Mouse (Mus musculus) megakaryocyte, embryonic 14.5 days (primary cell): ENCODE data around the gene Notch1. TPM values are rescaled to one million over a fixed set of nuclear protein-coding genes. Genes with fewer than 3 reads are reported as not detected.

Experiments
- H3K27me3 ChIP-seq: replicated peaks from 2 replicates; pipeline ENCODE3; 2012; ENCODE audit warnings: inconsistent platforms
- H3K36me3 ChIP-seq: replicated peaks from 2 replicates; pipeline ENCODE3; 2012; ENCODE audit warnings: low read length, inconsistent platforms, mixed read lengths
- H3K4me1 ChIP-seq: 2 replicates; pipeline ENCODE4 v1.6.1; 2012; ENCODE audit warnings: inconsistent platforms
- H3K4me3 ChIP-seq: replicated peaks from 2 replicates; pipeline ENCODE3; 2012; ENCODE audit warnings: moderate library complexity, mild to moderate bottlenecking, inconsistent platforms
- H3K9me3 ChIP-seq: 2 replicates; pipeline ENCODE4 v1.6.1; 2012; ENCODE audit warnings: inconsistent platforms
- FLI1 ChIP-seq: IDR thresholded peaks from 2 replicates; pipeline ENCODE4 v1.6.1; 2012; ENCODE audit warnings: low read length, inconsistent platforms, mixed read lengths
- GATA1 ChIP-seq: IDR thresholded peaks from 3 replicates; pipeline ENCODE4 v1.6.1; 2012; ENCODE audit warnings: mixed read lengths, low read length, inconsistent platforms, borderline replicate concordance
- polyA plus RNA-seq: library from polyadenylated mRNA; stranded (reverse); fragments of >175 nt; gene quantifications from 2 replicates; pipeline ENCODE4 v1.2.3, GENCODE M21; 2012; ENCODE audit warnings: low replicate concordance; ENCODE audit not compliant: insufficient read depth

The Notch1 gene
- polyA plus RNA-seq, 1 experiment = 4.2 TPM

- TF ChIP-seq FLI1 (no peak), GATA1 (no peak)
- H3K27me3 ChIP-seq = peaks cover 13% of the 10 kb centered on the region
- no peaks in the 10 kb centered on the region for H3K9me3 ChIP-seq
- no peak overlapping the region for H3K4me3 ChIP-seq
- H3K4me1 ChIP-seq = peaks cover 32% of the 10 kb centered on the region
- peaks cover 76% of the 10 kb centered on the region for H3K36me3 ChIP-seq
Observed at GRCm38 (mm10) chr2:26458402-26459124, 57.9 kb downstream of the Notch1 start.

- Histone ChIP-seq H3K27me3 (no peaks in the 10 kb centered on the region), H3K9me3 (no peaks in the 10 kb centered on the region), H3K36me3 (peaks cover 61% of the 10 kb centered on the region), H3K4me1 (peaks cover 60% of the 10 kb centered on the region), H3K4me3 (no peak overlapping the region)
- TF ChIP-seq GATA1 = no peak
- TF ChIP-seq FLI1 = no peak
Observed at GRCm38 (mm10) chr2:26449121-26450060, 67.1 kb downstream of the Notch1 start.

- H3K27me3 ChIP-seq = no peaks in the 10 kb centered on the region
- TF ChIP-seq GATA1 (no peak), FLI1 (no peak)
- H3K4me1 ChIP-seq = peaks cover 72% of the 10 kb centered on the region
- H3K4me3 ChIP-seq = peak overlapping the region; percentile 64
- H3K36me3 ChIP-seq = peaks cover 52% of the 10 kb centered on the region
- H3K9me3 ChIP-seq = no peaks in the 10 kb centered on the region
Observed at GRCm38 (mm10) chr2:26447451-26447850, 69.0 kb downstream of the Notch1 start.

- Histone ChIP-seq H3K4me3 (peak overlapping the region; percentile 100), H3K36me3 (peaks cover 53% of the 10 kb centered on the region), H3K27me3 (no peaks in the 10 kb centered on the region), H3K4me1 (peaks cover 68% of the 10 kb centered on the region), H3K9me3 (no peaks in the 10 kb centered on the region)
- no peak for TF ChIP-seq FLI1
- TF ChIP-seq GATA1 = no peak
Observed at GRCm38 (mm10) chr2:26446671-26447070, 69.8 kb downstream of the Notch1 start.

GRCm38 (mm10) chr2:26445666-26446445, 70.6 kb downstream of the Notch1 start:
- Histone ChIP-seq H3K36me3 (peaks cover 53% of the 10 kb centered on the region), H3K9me3 (no peaks in the 10 kb centered on the region), H3K4me3 (peak overlapping the region; percentile 100), H3K4me1 (peaks cover 67% of the 10 kb centered on the region), H3K27me3 (no peaks in the 10 kb centered on the region)
- TF ChIP-seq FLI1 (no peak), GATA1 (no peak)

- H3K36me3 ChIP-seq = peaks cover 56% of the 10 kb centered on the region
- H3K27me3 ChIP-seq = no peaks in the 10 kb centered on the region
- peaks cover 68% of the 10 kb centered on the region for H3K4me1 ChIP-seq
- peak within 1 kb of the TSS; percentile 100 for H3K4me3 ChIP-seq
- TF ChIP-seq FLI1 (no peak), GATA1 (no peak)
- H3K9me3 ChIP-seq = no peaks in the 10 kb centered on the region
Observed at GRCm38 (mm10) chr2:26444946-26445665, 71.4 kb downstream of the Notch1 start, which contains the start of gene Sec16a. Sec16a (minus strand) TSS chr2:26445216.

GRCm38 (mm10) chr2:26444368-26444767, 72.1 kb downstream of the Notch1 start:
- Histone ChIP-seq H3K9me3 (no peaks in the 10 kb centered on the region), H3K27me3 (no peaks in the 10 kb centered on the region), H3K4me1 (peaks cover 65% of the 10 kb centered on the region), H3K4me3 (peak overlapping the region; percentile 100), H3K36me3 (peaks cover 57% of the 10 kb centered on the region)
- TF ChIP-seq FLI1 = no peak
- no peak for TF ChIP-seq GATA1

GRCm38 (mm10) chr2:26443876-26444275, 72.6 kb downstream of the Notch1 start:
- Histone ChIP-seq H3K4me3 (peak overlapping the region; percentile 100), H3K4me1 (peaks cover 61% of the 10 kb centered on the region), H3K9me3 (no peaks in the 10 kb centered on the region), H3K36me3 (peaks cover 58% of the 10 kb centered on the region), H3K27me3 (no peaks in the 10 kb centered on the region)
- TF ChIP-seq FLI1 (no peak), GATA1 (no peak)

GRCm38 (mm10) chr2:26442843-26443242, 73.6 kb downstream of the Notch1 start:
- no peak overlapping the region for H3K4me3 ChIP-seq
- H3K36me3 ChIP-seq = peaks cover 58% of the 10 kb centered on the region
- H3K9me3 ChIP-seq = no peaks in the 10 kb centered on the region
- TF ChIP-seq FLI1 = no peak
- no peak for TF ChIP-seq GATA1
- H3K4me1 ChIP-seq = peaks cover 59% of the 10 kb centered on the region
- no peaks in the 10 kb centered on the region for H3K27me3 ChIP-seq
